Mouse (Mus musculus) urinary bladder, postnatal 25 days (tissue): ENCODE measurements around the gene Ambra1.
A peak's percentile ranks its signal among the peaks of the same experiment; 100 is the strongest.

ENCODE experiments used
- DNase-seq: peaks from one replicate; pipeline ENCODE4 v3.0.0; 2022; ENCODE audit warnings: low spot score

Gene Ambra1

DNA sequence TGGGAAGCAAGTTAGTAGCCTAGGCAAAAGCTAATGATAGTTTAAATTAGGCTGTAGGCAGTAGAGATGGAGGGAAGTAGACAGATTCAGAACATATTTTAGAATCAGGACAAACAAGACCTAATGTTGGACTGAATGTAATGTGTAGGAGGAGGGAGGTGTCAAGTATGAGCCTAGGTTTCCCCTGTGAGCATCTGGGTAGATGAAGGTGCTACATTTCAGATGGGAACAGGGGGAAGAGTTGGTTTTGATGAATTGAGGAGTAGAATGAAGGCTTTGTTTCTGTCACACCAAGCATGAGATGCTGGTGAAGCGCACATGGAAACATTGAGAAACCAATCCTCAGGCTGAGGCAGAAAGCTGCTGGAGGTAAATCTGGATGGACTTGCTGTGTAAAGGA is 9.7 kb downstream of the Ambra1 start:
- DNase-seq = no peak

- DNase-seq = no peak
These were observed 14.8 kb downstream of the Ambra1 start for GRCm38 (mm10) chr2:91744686-91745085.

DNA sequence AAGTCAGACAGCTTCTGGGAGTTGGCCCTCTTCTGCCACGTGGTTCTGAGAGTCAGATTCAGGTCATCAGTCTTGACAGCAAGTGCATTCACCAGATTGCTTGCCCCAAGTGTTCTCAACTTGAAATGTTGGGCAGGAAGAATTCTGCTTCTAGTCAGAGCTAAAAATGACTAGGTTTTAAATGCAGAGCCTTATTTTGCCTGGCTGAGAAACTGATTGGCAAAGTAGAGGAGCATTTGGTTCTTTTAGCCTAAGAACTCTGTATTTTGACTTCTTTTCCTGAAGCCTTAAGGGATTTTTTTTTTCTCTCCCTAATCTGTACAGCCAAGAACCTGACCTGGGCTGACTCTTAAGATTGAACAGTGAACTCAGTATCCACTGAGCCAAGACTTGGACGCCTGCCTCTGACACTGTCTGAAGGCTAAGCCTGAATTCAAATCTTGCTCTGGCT is 19.9 kb downstream of the Ambra1 start:
- no peak for DNase-seq

- DNase-seq = no peak
These were observed 42.2 kb downstream of the Ambra1 start for GRCm38 (mm10) chr2:91771921-91772705.

- DNase-seq = no peak
These were observed 43.4 kb downstream of the Ambra1 start for GRCm38 (mm10) chr2:91773309-91773708.

GRCm38 (mm10) chr2:91779166-91779565 is 49.2 kb downstream of the Ambra1 start:
- no peak for DNase-seq

DNA sequence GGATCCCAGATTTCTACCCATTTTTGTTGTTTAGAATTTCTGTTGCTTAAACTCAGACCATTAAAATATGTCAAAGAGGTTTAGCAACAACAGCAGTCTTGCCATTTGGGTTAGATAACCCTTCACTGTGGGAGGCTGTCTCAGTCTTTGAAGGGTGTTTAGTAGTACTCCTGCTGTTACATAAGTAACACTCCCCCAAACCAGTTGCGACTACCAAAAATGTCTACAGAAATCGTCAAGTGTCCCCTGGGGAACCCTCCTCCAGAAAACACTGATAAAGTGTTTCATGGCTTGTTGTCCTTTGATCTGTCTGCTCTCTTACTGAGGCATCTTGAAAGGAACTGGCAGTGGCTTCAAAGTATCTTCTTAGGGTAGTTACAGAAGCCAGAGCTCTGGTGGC is 61.7 kb downstream of the Ambra1 start:
- no peak for DNase-seq

DNA sequence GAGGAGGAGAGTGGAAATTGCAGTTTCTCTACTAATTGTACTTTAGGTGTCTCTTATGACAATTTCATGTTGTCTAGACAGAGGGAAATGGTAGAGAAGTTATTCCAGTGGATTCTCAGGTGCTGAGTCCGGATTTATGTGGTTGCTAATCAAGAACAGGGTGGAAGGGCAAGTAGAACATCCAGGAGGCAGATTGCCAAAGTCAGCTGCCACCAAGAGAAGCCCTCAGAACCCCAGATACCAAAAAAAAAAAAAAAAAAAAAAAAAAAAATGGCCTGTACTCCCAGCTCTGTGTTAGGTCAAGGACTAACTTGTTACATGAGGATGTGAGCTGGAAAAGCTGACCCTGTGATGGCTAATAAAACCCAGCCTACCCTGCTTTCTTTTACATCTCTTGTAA is 62.4 kb downstream of the Ambra1 start:
- DNase-seq = no peak

GRCm38 (mm10) chr2:91794466-91794865 is 64.5 kb downstream of the Ambra1 start:
- no peak for DNase-seq

DNA sequence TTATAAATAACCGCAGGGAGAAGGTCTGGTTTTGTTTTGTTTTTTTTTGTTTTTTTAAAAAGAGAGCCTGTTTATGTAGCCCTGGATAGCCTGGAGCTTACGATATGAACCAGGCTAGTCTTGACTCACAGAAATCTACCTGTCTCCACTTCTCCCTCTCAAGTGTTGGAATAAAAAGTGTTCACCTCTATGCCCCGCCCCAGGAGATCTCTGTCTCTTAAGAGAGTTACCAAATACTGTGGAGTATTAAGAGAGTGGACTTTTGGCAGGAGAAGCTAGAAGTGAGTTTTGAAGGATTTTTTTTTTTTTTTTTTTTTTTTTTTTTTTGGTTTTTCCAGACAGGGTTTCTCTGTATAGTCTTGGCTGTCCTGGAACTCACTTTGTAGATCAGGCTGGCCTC is 65.2 kb downstream of the Ambra1 start:
- no peak for DNase-seq

- DNase-seq = no peak
These were observed 81.5 kb downstream of the Ambra1 start for GRCm38 (mm10) chr2:91811433-91811832.

- DNase-seq = no peak
These were observed 86.8 kb downstream of the Ambra1 start for GRCm38 (mm10) chr2:91816741-91817140.

- no peak for DNase-seq
These were observed 102.3 kb downstream of the Ambra1 start for GRCm38 (mm10) chr2:91832227-91832626.

GRCm38 (mm10) chr2:91834272-91834671 is 104.3 kb downstream of the Ambra1 start:
- no peak for DNase-seq

DNA sequence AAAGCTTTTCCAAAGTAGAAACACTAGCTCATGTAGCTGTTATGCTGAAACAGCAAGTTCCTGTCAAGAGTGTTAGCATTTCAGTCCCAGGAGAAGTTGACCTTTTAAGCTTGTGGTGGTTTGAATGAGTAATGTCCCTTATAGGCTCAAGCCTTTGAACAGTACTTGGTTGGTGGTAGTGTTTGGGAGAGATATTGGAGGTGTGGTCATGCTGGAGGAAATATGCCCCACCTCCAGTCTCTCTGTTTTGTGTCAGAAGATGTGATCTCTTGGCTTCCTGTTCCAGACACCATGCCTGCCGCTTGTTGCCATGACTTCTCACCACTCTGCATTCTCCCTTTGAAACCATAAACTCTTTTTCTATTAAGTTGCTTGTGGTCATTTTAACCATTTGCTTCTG is 105.1 kb downstream of the Ambra1 start:
- no peak for DNase-seq

GRCm38 (mm10) chr2:91835631-91836030 is 105.7 kb downstream of the Ambra1 start:
- DNase-seq = no peak

GRCm38 (mm10) chr2:91844085-91844484 is 114.2 kb downstream of the Ambra1 start:
- no peak for DNase-seq

DNA sequence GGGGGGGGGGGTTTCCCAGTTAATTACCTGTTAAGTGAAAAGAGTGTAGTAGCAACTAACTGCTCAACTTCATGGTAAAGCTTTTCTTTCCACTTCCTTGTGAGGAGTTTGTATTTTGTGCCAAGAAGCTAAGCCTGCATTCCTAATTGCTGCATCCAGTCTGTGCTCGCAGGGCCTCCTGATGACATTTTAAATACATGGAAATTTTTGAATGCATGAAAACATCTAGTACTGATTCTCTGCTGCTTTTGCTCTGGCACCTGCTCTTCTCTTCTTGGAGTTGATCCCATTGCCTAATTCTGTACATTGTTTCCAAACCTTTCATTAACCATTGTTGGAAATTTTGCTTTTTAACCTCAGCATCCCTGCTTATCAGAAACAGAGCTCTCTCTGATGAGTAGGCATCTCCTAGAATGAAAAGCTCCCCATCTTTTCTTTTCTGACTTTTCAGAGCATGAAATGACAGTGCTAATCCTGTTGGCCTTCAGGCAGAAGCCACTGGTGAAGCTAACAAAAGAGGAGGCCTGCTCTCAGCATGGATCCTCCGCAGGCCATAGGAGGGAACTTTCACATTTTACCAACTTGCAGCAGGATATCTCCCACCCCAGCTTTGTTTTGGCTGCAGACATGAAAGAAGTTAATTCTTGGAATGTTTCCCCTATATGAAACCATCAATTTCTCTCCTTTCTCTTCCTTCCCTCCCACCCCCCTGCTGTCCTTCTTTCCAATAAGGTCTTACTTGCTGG is 122.7 kb downstream of the Ambra1 start:
- no peak for DNase-seq

- no peak for DNase-seq
These were observed 124.6 kb downstream of the Ambra1 start for GRCm38 (mm10) chr2:91854575-91854974.

DNA sequence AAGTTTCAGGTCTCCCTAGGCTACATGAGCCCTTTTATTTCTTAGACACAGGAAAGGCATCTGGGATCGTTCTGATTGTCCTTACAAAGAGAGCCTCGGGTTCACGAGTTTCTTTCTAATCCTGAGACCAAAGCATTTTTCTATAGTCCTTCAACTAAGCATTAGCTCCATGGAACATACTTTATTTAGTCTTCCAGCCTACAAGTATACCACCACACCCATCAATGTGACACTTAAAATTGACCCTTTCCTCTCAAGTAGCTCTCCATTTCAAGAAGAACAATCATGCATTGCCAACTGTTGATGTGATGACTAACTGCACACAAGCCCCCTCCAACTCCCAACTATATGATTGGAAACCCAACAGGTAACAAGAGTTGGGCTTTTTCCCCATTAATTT is 127.0 kb downstream of the Ambra1 start:
- DNase-seq = no peak

DNA sequence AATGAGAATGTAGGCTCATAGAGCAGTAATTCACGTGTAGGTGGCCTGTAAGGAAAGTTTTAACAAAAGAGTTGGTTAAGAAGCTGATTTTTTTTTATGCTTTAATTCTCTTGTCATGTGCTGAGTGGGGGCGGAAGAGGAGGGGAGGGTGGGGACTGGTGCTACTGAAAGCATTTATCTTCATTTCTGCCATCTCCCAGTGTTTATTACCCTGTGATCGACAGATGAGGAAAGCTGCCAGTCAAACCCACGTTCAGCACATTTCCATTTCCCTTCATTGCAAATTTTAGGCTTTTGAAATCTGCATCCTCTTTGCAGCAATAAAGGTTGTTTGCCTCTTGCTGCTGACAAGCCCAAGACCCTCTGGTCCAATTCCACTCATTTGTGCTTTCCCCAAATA is 129.5 kb downstream of the Ambra1 start:
- no peak for DNase-seq

DNA sequence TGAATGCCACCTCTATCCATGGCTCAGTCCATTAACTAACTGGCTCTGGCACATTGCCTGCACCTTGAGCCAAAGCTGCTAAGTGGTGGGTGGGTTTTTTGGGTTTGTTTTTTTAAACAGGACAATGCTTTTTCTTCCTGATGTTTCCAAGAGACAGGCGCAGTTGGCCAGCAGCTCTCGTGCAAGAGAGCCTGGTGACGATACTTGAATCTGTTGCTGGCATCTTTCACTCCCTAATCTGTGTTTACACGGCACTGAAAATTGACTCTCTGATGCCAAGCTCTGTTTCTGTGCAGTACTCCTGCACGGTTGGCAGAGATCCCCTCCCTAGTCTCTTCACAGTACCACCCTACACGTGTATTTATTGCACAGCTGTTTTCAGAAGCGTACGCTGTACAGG is 140.8 kb downstream of the Ambra1 start:
- DNase-seq = peak; percentile 2

DNA sequence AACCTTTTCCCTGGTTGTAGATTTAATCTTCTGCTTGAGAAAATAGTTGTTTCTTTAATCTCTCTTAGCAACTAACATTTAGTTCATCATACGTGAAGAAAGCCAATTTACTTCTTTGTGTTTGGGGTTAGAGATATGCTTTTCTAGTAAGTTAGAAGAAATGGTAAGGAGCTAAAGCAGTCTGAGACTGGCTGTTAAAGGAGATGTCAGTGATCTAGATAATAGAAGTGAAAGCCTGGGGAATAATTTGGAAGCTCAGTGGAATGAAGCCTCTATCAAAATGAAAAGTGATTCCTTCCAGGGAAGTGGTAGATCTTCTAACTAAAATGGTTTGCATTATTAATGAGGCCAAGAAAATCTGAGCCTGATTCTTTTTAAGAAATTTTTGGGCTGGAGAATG is 141.3 kb downstream of the Ambra1 start:
- DNase-seq = no peak

GRCm38 (mm10) chr2:91872658-91873057 is 142.7 kb downstream of the Ambra1 start:
- no peak for DNase-seq
